Mouse (Mus musculus): ENCODE data around the gene Gdnf. TPM values are rescaled to one million over a fixed set of nuclear protein-coding genes. Genes with fewer than 3 reads are reported as not detected.

Gene Gdnf
- polyA plus RNA-seq (2014; fragmentation: Nextera tagmentation; extraction: Ambion mirVana): 0.89 and 1.2 TPM in 2 replicates

DNA sequence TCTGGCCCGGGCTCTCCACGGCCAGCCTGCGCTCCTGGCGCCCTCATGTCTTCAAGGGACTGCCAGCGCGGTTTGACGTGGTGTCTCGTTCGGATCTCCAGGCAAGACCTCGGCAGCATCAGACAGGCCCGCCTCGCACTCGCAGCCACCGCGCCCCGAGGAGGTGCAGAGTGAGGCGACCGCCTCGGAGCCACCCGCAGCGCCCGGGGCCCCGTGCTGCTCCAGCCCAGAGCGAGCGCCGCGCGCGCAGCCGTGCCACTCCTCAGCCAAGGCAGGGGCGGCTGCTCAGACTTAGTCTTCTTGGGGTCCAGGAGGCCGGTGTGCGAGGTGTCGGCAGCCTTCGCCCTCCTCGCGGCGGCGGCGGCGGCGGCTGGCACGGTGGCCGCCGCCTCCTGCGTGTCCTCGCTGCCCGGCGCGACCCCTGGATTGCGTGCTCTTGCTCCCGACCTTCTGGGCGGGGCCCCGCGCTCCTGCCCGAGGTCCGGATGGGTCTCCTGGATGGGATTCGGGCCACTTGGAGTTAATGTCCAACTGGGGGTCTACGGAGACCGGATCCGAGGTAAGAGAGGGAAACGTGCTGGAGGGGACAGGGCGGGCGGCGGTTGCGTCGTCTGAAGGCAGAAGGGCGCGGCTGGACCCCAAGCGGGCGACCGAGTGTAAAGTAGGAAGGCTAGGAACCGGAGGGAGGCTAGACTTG lies at the start of gene Gdnf:
Gene Gdnf (plus strand): TSS at position 291 of the 697 bp plus-strand sequence.
- WGBS: under 1% methylated on average over 44 of the region's 73 CpGs
- H3K4me1 ChIP-seq (ENCODE audit: control insufficient read depth, insufficient read depth, low read length): peaks cover 12% of the 10 kb centered on the region
- DNase-seq (ENCODE audit: low spot score): peak; percentile 22
- no peak within 1 kb of the TSS for H3K27ac ChIP-seq (replicated peaks; ENCODE audit: low read depth, low read length)
- H3K4me3 ChIP-seq (ENCODE audit: low read depth, low read length): peak within 1 kb of the TSS; percentile 60
- H3K9me3 ChIP-seq (ENCODE audit: control insufficient read depth, low read length): no peaks in the 10 kb centered on the region
- H3K4me2 ChIP-seq (ENCODE audit: low read depth, low read length): peak within 1 kb of the TSS; percentile 92
- peaks cover 92% of the 10 kb centered on the region for H3K27me3 ChIP-seq (replicated peaks; ENCODE audit: control insufficient read depth, insufficient read depth, low read length)
- ATAC-seq (ENCODE audit: low read depth): peak; percentile 67; the same call in 1 of the 2 replicates
- H3K9ac ChIP-seq (ENCODE audit: low read depth, low read length): peak within 1 kb of the TSS; percentile 68
- no peaks in the 10 kb centered on the region for H3K36me3 ChIP-seq (ENCODE audit: control insufficient read depth, insufficient read depth, low read length)

DNA sequence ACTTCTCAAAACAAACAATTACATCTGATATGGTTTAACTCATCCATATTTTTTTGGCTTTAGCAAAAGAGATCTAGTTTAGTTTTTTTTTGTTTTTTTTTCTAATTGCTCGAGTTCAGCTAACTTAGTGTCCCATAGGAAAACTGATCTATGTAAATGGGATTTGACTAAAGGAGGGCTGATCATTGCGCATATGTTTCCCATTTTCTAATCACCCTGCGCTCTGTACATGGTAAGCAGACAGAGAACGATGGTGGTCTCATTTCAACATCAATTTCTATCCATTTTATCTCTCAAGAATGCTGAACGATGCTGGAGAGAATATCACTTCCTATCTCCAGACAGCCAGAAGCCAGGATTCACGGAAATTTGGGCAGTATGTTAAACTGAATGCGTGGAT lies 43.5 kb upstream of the Gdnf start:
- Histone ChIP-seq H3K27ac (replicated peaks; ENCODE audit: low read depth, low read length) (no peak overlapping the region), H3K4me3 (ENCODE audit: low read depth, low read length) (no peak overlapping the region), H3K9ac (ENCODE audit: low read depth, low read length) (no peak overlapping the region), H3K4me1 (ENCODE audit: control insufficient read depth, insufficient read depth, low read length) (no peaks in the 10 kb centered on the region), H3K9me3 (ENCODE audit: control insufficient read depth, low read length) (no peaks in the 10 kb centered on the region), H3K36me3 (ENCODE audit: control insufficient read depth, insufficient read depth, low read length) (no peaks in the 10 kb centered on the region), H3K27me3 (replicated peaks; ENCODE audit: control insufficient read depth, insufficient read depth, low read length) (no peaks in the 10 kb centered on the region), H3K4me2 (ENCODE audit: low read depth, low read length) (no peak overlapping the region)
- ATAC-seq (ENCODE audit: low read depth): no peak
- WGBS: 50% methylated on average over 7 of the region's 7 CpGs
- peak; percentile 68 for DNase-seq (ENCODE audit: low spot score)

DNA sequence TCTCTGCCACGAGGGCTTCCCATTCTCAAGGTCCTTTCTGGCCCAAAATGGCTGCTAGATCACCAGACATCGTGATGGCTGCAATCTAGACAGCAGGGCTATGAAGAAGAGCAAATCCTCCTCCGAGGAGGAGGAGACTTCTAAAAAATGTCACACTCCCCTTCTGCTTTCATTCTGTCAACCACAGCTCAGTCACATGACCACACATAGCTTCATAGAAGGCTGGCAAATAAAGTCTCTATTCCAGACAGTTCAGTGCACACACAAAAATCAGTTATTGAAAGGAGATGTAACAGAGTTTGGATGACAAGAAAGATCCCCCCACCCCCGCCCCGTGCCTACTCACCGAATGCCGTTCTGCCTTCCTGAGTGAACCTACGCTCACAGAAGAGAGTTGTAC lies 37.7 kb upstream of the Gdnf start:
- Histone ChIP-seq H3K27me3 (replicated peaks; ENCODE audit: control insufficient read depth, insufficient read depth, low read length) (no peaks in the 10 kb centered on the region), H3K4me2 (ENCODE audit: low read depth, low read length) (no peak overlapping the region), H3K27ac (replicated peaks; ENCODE audit: low read depth, low read length) (no peak overlapping the region), H3K4me3 (ENCODE audit: low read depth, low read length) (no peak overlapping the region), H3K4me1 (ENCODE audit: control insufficient read depth, insufficient read depth, low read length) (no peaks in the 10 kb centered on the region), H3K9me3 (ENCODE audit: control insufficient read depth, low read length) (no peaks in the 10 kb centered on the region), H3K36me3 (ENCODE audit: control insufficient read depth, insufficient read depth, low read length) (no peaks in the 10 kb centered on the region), H3K9ac (ENCODE audit: low read depth, low read length) (no peak overlapping the region)
- no peak for ATAC-seq (ENCODE audit: low read depth)
- no peak for DNase-seq (ENCODE audit: low spot score)
- WGBS: 84% methylated on average over 8 of the region's 8 CpGs

DNA sequence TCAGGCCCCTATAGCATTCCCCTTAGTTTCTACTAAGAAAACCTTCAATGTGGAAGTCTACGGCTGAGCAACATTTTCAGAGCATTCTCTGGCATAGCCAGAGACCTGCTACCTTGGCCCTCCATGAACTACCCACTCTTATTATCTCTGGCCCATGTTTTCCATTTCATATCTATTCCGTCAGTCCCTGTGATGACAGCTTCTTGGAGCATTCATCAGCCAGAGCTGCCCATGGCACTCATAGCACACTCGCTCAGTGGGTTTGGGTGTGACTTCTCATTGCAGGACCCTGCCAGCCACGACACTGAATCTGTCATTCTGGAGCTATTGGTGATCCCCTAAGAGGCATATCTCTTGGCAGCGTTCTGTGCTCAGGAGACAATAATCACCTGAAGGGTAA lies 29.1 kb upstream of the Gdnf start:
- ATAC-seq (ENCODE audit: low read depth) (no peak), DNase-seq (ENCODE audit: low spot score) (no peak)
- no peak overlapping the region for H3K9ac ChIP-seq (ENCODE audit: low read depth, low read length)
- H3K9me3 ChIP-seq (ENCODE audit: control insufficient read depth, low read length): peaks cover 11% of the 10 kb centered on the region
- no peak overlapping the region for H3K4me2 ChIP-seq (ENCODE audit: low read depth, low read length)
- H3K27ac ChIP-seq (replicated peaks; ENCODE audit: low read depth, low read length): no peak overlapping the region
- WGBS: 85% methylated on average over 5 of the region's 5 CpGs
- H3K4me3 ChIP-seq (ENCODE audit: low read depth, low read length): no peak overlapping the region
- no peaks in the 10 kb centered on the region for H3K4me1 ChIP-seq (ENCODE audit: control insufficient read depth, insufficient read depth, low read length)
- H3K36me3 ChIP-seq (ENCODE audit: control insufficient read depth, insufficient read depth, low read length): no peaks in the 10 kb centered on the region
- H3K27me3 ChIP-seq (replicated peaks; ENCODE audit: control insufficient read depth, insufficient read depth, low read length): no peaks in the 10 kb centered on the region

DNA sequence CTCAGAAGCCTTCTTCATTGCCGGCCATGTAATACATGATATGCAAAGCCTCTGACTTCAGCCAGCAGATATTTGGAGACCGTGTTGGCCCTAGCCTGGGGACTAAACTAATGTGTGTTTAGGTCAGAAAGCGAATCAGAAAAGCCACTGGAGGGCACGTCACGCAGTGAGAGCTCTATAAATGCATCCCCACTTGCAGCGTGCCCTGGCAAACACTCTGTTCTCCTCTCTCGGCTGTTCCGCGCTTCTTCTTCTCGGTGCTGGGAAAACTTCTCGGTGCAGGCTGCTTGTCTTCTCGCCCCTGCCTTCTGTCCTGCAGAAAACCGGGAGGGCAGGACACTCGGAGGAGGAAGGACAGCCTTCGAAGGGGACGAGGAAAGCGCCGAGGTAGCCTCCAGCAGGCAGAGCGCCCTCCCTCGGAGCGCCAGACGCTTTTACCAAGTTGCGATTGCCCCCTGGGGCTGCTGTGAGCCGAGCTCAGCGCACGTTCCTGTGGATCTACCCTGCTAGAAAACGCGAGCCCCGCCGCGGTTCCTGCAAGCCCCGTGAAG lies 730 bp upstream of the Gdnf start:
- DNase-seq (ENCODE audit: low spot score) (peak; percentile 68), ATAC-seq (ENCODE audit: low read depth) (0 out of 2 replicates have a peak, but pooled peaks have one; percentile 7)
- Histone ChIP-seq H3K4me3 (ENCODE audit: low read depth, low read length) (peak overlapping the region; percentile 60), H3K36me3 (ENCODE audit: control insufficient read depth, insufficient read depth, low read length) (no peaks in the 10 kb centered on the region), H3K9me3 (ENCODE audit: control insufficient read depth, low read length) (no peaks in the 10 kb centered on the region), H3K27me3 (replicated peaks; ENCODE audit: control insufficient read depth, insufficient read depth, low read length) (peaks cover 84% of the 10 kb centered on the region), H3K4me2 (ENCODE audit: low read depth, low read length) (peak overlapping the region; percentile 92), H3K4me1 (ENCODE audit: control insufficient read depth, insufficient read depth, low read length) (peaks cover 9% of the 10 kb centered on the region), H3K27ac (replicated peaks; ENCODE audit: low read depth, low read length) (no peak overlapping the region), H3K9ac (ENCODE audit: low read depth, low read length) (peak overlapping the region; percentile 68)
- under 1% methylated on average over 27 of the region's 32 CpGs for WGBS

DNA sequence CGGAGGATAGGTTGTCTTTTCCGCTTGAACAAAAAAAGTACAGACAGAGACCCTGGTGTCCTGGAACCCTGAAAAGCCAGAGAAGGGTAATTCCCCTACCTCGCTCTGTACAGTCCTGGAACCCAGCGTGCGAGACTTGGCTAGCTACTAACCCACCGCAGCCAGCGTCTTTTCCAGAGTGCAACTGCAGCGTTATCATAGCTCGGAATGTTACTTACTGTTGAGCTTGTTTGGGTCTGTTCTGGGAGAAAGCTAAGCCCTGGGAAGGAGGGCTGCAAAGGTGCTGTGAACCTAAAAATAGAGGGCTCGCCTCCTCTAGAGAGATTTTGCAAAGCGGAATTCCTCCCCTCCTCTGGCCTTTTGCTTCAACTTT lies 593 bp downstream of the Gdnf start:
- Histone ChIP-seq H3K9ac (ENCODE audit: low read depth, low read length) (peak overlapping the region; percentile 68), H3K9me3 (ENCODE audit: control insufficient read depth, low read length) (no peaks in the 10 kb centered on the region), H3K27ac (replicated peaks; ENCODE audit: low read depth, low read length) (no peak overlapping the region), H3K4me1 (ENCODE audit: control insufficient read depth, insufficient read depth, low read length) (peaks cover 12% of the 10 kb centered on the region), H3K27me3 (replicated peaks; ENCODE audit: control insufficient read depth, insufficient read depth, low read length) (peaks cover 95% of the 10 kb centered on the region), H3K36me3 (ENCODE audit: control insufficient read depth, insufficient read depth, low read length) (no peaks in the 10 kb centered on the region), H3K4me2 (ENCODE audit: low read depth, low read length) (peak overlapping the region; percentile 92), H3K4me3 (ENCODE audit: low read depth, low read length) (peak overlapping the region; percentile 60)
- 2% methylated on average over 11 of the region's 11 CpGs for WGBS
- no peak for DNase-seq (ENCODE audit: low spot score)
- no peak for ATAC-seq (ENCODE audit: low read depth)

DNA sequence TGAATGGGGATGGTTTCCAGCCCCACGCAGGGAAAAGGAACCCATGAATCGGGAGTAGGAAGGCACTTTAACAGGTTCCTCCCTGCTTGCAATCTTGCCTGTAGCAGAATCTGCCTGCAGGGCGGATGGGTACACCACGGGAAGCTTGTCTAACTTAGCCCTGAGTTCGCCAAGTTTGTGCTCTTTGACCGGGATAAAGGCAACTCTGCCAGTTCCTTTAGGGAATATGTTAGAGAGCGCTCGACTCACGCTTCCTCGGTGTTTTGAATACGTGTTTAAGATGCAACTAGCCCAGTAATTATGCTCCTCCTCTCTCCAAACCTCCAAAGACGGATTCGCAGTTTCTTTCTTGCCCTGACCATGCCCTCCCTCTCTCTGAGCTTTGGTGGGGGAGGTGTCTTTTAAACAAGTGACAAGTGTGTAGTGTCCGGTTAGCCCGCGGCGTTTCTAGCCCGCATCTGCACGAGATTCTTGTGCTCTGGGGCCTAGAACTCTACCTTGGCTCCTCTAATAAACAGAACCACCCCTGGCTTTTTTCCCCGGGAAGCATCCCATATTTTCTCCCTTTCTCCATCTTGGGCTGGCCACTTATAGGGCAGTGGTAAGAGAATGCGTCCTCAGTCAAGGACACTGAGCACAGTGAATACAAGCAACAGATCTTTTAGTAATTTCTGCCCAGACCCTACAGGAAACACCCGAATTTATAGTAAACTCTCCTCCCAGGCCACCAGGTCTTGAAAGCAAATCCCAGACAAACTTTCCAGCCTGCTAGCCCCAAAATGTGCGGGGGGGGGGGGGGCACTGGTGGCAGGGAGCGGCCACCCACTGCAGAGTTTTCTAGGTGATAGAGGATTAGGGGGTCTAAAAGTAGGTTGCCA lies 1.4 kb downstream of the Gdnf start:
- peak overlapping the region; percentile 60 for H3K4me3 ChIP-seq (ENCODE audit: low read depth, low read length)
- 11% methylated on average over 24 of the region's 24 CpGs for WGBS
- peak; percentile 26 for DNase-seq (ENCODE audit: low spot score)
- H3K9me3 ChIP-seq (ENCODE audit: control insufficient read depth, low read length): no peaks in the 10 kb centered on the region
- H3K9ac ChIP-seq (ENCODE audit: low read depth, low read length): peak overlapping the region; percentile 68; the same call in 1 of the 2 replicates
- no peak overlapping the region for H3K27ac ChIP-seq (replicated peaks; ENCODE audit: low read depth, low read length)
- no peak for ATAC-seq (ENCODE audit: low read depth)
- peaks cover 95% of the 10 kb centered on the region for H3K27me3 ChIP-seq (replicated peaks; ENCODE audit: control insufficient read depth, insufficient read depth, low read length)
- peak overlapping the region; percentile 92 for H3K4me2 ChIP-seq (ENCODE audit: low read depth, low read length)
- H3K4me1 ChIP-seq (ENCODE audit: control insufficient read depth, insufficient read depth, low read length): peaks cover 12% of the 10 kb centered on the region
- H3K36me3 ChIP-seq (ENCODE audit: control insufficient read depth, insufficient read depth, low read length): no peaks in the 10 kb centered on the region

DNA sequence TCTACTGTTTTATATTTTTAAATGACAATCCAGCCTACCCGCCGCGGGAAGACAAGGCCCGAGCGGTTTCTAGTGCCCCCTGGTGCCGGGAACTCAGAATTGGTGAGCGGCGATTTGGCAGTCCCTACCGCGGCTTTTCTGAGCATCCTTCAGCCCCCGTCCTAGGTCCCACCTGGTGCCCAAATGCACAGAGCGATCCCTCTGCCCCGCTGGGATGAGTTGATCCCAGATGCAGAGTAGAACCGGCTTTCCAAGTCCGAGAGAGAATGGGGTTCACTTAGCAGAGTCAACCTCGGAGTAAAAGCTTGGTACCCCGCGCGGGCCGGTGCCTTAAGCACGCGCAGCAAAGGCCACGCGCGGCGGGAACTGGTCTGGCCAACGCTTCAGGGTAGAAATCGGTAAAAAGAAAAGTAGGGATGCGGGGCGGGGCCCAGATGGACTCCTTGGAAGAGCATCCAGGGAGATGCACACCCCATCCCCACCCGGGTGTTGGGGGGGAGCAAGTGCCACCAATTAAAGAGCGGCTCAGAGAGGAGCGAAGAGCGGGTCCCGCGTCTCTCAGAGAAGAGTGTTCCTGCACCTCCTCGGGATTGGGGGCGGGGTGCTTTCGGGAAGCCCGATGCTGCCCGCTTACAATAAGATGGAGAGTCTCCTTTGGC lies 2.4 kb downstream of the Gdnf start:
- H3K36me3 ChIP-seq (ENCODE audit: control insufficient read depth, insufficient read depth, low read length): no peaks in the 10 kb centered on the region
- peak; percentile 28 for ATAC-seq (ENCODE audit: low read depth)
- H3K4me3 ChIP-seq (ENCODE audit: low read depth, low read length): peak overlapping the region; percentile 60
- no peaks in the 10 kb centered on the region for H3K9me3 ChIP-seq (ENCODE audit: control insufficient read depth, low read length)
- peaks cover 12% of the 10 kb centered on the region for H3K4me1 ChIP-seq (ENCODE audit: control insufficient read depth, insufficient read depth, low read length)
- H3K9ac ChIP-seq (ENCODE audit: low read depth, low read length): peak overlapping the region; percentile 53
- peak; percentile 84 for DNase-seq (ENCODE audit: low spot score)
- no peak overlapping the region for H3K27ac ChIP-seq (replicated peaks; ENCODE audit: low read depth, low read length)
- H3K4me2 ChIP-seq (ENCODE audit: low read depth, low read length): peak overlapping the region; percentile 89
- under 1% methylated on average over 41 of the region's 41 CpGs for WGBS
- H3K27me3 ChIP-seq (replicated peaks; ENCODE audit: control insufficient read depth, insufficient read depth, low read length): peaks cover 95% of the 10 kb centered on the region

Data from embryonic facial prominence, embryonic 14.5 days (tissue).